Mouse (Mus musculus) limb, embryonic 12.5 days (tissue): ENCODE data around the gene Slc35e2. TPM values are rescaled to one million over a fixed set of nuclear protein-coding genes. Genes with fewer than 3 reads are reported as not detected.
"Not testable (repeated sequence)": the region's sequence is repeated elsewhere in the genome, so short reads cannot be mapped to it uniquely, and the experiment has no call there.

Experiments
- ATAC-seq: fragments of 200-750 bp; cut with Nextera tagmentation; 2 replicates; pipeline ENCODE4 v1.8.0; 2017; ENCODE audit warnings: low read depth, moderate TSS enrichment; ENCODE audit not compliant: insufficient number of reproducible peaks, insufficient read depth, low FRiP score, low TSS enrichment
- H3K27ac ChIP-seq: fragments of 300-500 bp; sonication (generic); 2 replicates; pipeline ENCODE4 v1.5.1; 2016; ENCODE audit warnings: mild to moderate bottlenecking, moderate library complexity
- H3K27me3 ChIP-seq: fragments of 300-500 bp; sonication (generic); 2 replicates; pipeline ENCODE4 v1.6.1; 2016; ENCODE audit warnings: mild to moderate bottlenecking, moderate library complexity
- H3K36me3 ChIP-seq: fragments of 300-500 bp; sonication (generic); 2 replicates; pipeline ENCODE4 v1.6.1; 2016; ENCODE audit warnings: mild to moderate bottlenecking, moderate library complexity
- H3K4me1 ChIP-seq: fragments of 300-500 bp; sonication (generic); replicated peaks from 2 replicates; pipeline ENCODE4 v1.6.1; 2016
- H3K4me2 ChIP-seq: fragments of 300-500 bp; sonication (generic); 2 replicates; pipeline ENCODE4 v1.6.1; 2016; ENCODE audit warnings: mild to moderate bottlenecking, moderate library complexity
- H3K4me3 ChIP-seq: fragments of 300-500 bp; sonication (generic); replicated peaks from 2 replicates; pipeline ENCODE4 v1.5.1; 2016; ENCODE audit warnings: mild to moderate bottlenecking
- H3K9ac ChIP-seq: fragments of 300-500 bp; sonication (generic); replicated peaks from 2 replicates; pipeline ENCODE4 v1.6.1; 2016; ENCODE audit warnings: mild to moderate bottlenecking, moderate library complexity
- H3K9me3 ChIP-seq: fragments of 300-500 bp; sonication (generic); 2 replicates; pipeline ENCODE4 v1.6.1; 2016; ENCODE audit warnings: mild to moderate bottlenecking, moderate library complexity
- WGBS: fragments of 180-500 bp; shearing (Covaris S2); methylation state at CpG from one replicate; pipeline ENCODE4 v1.1.7; 2016; 5-methylcytosine and 5-hydroxymethylcytosine counted together
- polyA plus RNA-seq: library from polyadenylated mRNA; unstranded; fragments of >200 nt; fragmentation: Nextera tagmentation; extraction: Ambion mirVana; gene quantifications from 2 replicates; pipeline ENCODE4 v1.2.1, GENCODE M21; 2016

Gene Slc35e2
- polyA plus RNA-seq, 1 experiment from 2014 or later: 10.9 TPM

DNA sequence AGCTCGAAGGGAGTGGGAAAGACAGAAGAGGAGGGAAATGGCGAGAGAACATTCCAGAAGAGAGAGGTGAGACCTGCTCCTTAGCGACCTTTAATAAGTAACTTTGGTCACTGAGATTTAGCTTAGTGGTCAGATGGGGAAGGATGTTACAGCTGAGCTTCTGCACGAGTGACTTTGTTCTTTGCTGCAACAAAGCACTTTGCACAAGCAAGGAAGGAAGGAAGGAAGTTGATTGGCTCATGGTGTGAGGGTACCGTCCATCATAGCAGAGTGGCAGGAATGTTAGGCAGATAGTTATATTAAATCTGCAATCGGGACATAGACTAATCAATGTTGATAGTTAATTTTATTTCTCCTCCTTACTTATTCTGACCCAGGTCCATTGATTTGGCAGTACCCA is 29.1 kb downstream of the Slc35e2 start:
- Histone ChIP-seq H3K9me3 (no peaks in the 10 kb centered on the region), H3K36me3 (peaks cover 81% of the 10 kb centered on the region), H3K27me3 (no peaks in the 10 kb centered on the region), H3K27ac (no peak overlapping the region), H3K9ac (no peak overlapping the region), H3K4me3 (no peak overlapping the region), H3K4me2 (no peak overlapping the region), H3K4me1 (0 out of 2 replicates have a peak, but pooled peaks cover 4% of the 10 kb centered on the region)
- ATAC-seq: no peak
- WGBS: 92% methylated on average over 6 of the region's 6 CpGs

- H3K9me3 ChIP-seq: no peaks in the 10 kb centered on the region
- peaks cover 95% of the 10 kb centered on the region for H3K36me3 ChIP-seq
- H3K4me3 ChIP-seq: no peak overlapping the region
- no peak for ATAC-seq
- no peak overlapping the region for H3K4me2 ChIP-seq
- no peak overlapping the region for H3K9ac ChIP-seq
- no peaks in the 10 kb centered on the region for H3K4me1 ChIP-seq
- H3K27me3 ChIP-seq: no peaks in the 10 kb centered on the region
- no peak overlapping the region for H3K27ac ChIP-seq
These were observed 34.7 kb downstream of the Slc35e2 start for GRCm38 (mm10) chr4:155635766-155636499.

DNA sequence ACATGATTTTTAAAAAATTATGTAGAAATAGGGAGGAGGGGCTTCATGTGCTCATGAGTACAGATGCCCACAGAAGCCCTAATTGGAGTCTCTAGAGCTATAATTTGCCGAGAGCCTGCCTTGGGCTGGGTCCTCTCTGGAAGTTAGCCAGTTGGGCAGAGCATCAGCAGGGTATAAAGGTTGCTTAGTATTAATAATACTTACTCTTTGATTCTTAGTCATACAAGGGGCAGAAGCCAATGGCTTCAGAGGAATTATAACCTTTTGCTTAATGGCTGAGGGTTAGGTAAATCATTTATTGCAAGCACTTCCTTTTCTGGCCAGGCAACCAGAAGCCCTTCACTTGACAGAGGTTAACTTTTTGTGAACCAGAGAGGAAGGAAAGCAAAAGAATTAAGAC is 42.3 kb downstream of the Slc35e2 start:
- Histone ChIP-seq H3K4me3 (no peak overlapping the region), H3K27me3 (no peaks in the 10 kb centered on the region), H3K9me3 (no peaks in the 10 kb centered on the region), H3K9ac (no peak overlapping the region), H3K27ac (no peak overlapping the region), H3K4me1 (no peaks in the 10 kb centered on the region), H3K4me2 (no peak overlapping the region), H3K36me3 (peaks cover 92% of the 10 kb centered on the region)
- ATAC-seq: no peak
- WGBS: 97% methylated on average over 1 of the region's 1 CpGs

- WGBS: 92% methylated on average over 2 of the region's 2 CpGs
- H3K4me3 ChIP-seq, H3K27ac ChIP-seq, H3K4me1 ChIP-seq, ATAC-seq, H3K9me3 ChIP-seq, H3K9ac ChIP-seq, H3K4me2 ChIP-seq, H3K27me3 ChIP-seq: not testable (repeated sequence)
- peaks cover 94% of the 10 kb centered on the region for H3K36me3 ChIP-seq
These were observed 44.1 kb downstream of the Slc35e2 start, which contains the start of gene Gm10563 for GRCm38 (mm10) chr4:155645308-155645707. Gm10563 (minus strand) TSS chr4:155645408.

DNA sequence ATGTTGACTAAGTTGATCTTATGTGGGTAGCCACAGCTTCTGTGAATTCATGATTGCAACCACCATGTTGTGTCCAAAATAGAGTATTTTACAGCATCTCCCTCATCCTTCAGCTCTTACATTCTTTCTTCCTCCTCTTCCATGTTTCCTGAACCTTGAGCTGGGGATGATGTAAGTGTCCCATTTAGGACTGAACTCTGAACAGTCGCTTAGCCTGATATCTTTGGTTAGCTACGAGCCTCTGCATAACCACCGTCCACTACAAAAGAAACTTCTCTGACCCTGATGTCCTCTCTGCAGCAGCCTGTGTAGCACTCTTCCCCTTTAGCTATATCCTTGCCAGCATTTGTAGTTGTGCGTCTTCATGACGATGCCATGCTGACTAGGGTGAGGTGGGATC is 44.5 kb downstream of the Slc35e2 start:
- no peaks in the 10 kb centered on the region for H3K9me3 ChIP-seq
- no peak overlapping the region for H3K4me3 ChIP-seq
- peaks cover 2% of the 10 kb centered on the region for H3K27me3 ChIP-seq
- peaks cover 94% of the 10 kb centered on the region for H3K36me3 ChIP-seq
- no peak overlapping the region for H3K9ac ChIP-seq
- WGBS: 93% methylated on average over 5 of the region's 5 CpGs
- no peaks in the 10 kb centered on the region for H3K4me1 ChIP-seq
- no peak overlapping the region for H3K27ac ChIP-seq
- H3K4me2 ChIP-seq: no peak overlapping the region
- no peak for ATAC-seq

DNA sequence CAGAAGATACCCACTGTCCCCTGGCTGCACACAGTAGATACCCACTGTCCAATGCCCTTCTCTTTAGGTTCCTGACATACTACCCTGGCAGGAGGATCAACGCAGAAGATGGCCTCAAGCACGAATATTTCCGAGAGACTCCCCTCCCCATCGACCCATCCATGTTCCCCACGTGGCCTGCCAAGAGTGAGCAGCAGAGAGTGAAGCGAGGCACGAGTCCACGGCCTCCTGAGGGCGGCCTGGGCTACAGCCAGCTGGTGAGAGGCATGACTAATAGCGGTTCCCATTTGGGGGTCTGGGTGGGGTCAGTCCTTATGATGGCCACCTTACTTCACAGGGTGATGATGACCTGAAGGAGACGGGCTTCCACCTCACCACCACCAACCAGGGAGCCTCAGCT is 48.1 kb downstream of the Slc35e2 start:
- peaks cover 39% of the 10 kb centered on the region for H3K27me3 ChIP-seq

GRCm38 (mm10) chr4:155651553-155652269 is 50.5 kb downstream of the Slc35e2 start:
- no peak for ATAC-seq
- H3K9me3 ChIP-seq: no peaks in the 10 kb centered on the region
- no peak overlapping the region for H3K27ac ChIP-seq
- H3K4me2 ChIP-seq: peak overlapping the region; percentile 93; the same call in 1 of the 2 replicates
- H3K9ac ChIP-seq: no peak overlapping the region; the same call in 1 of the 2 replicates
- H3K36me3 ChIP-seq: peaks cover 60% of the 10 kb centered on the region
- 64% methylated on average over 15 of the region's 15 CpGs for WGBS
- H3K4me3 ChIP-seq: 0 out of 2 replicates have a peak overlapping the region, but pooled peaks have one; percentile 50
- peaks cover 36% of the 10 kb centered on the region for H3K4me1 ChIP-seq
- peaks cover 62% of the 10 kb centered on the region for H3K27me3 ChIP-seq

More for the DNA sequence above, 48.1 kb downstream of the Slc35e2 start:
- no peak overlapping the region for H3K9ac ChIP-seq
- H3K4me3 ChIP-seq: no peak overlapping the region
- 92% methylated on average over 11 of the region's 11 CpGs for WGBS
- H3K36me3 ChIP-seq: peaks cover 71% of the 10 kb centered on the region
- H3K4me1 ChIP-seq: peaks cover 24% of the 10 kb centered on the region
- no peaks in the 10 kb centered on the region for H3K9me3 ChIP-seq
- H3K4me2 ChIP-seq: no peak overlapping the region
- H3K27ac ChIP-seq: no peak overlapping the region
- no peak for ATAC-seq

GRCm38 (mm10) chr4:155652283-155653085 is 51.3 kb downstream of the Slc35e2 start:
- H3K4me3 ChIP-seq: peak overlapping the region; percentile 50
- H3K36me3 ChIP-seq: peaks cover 61% of the 10 kb centered on the region
- no peaks in the 10 kb centered on the region for H3K9me3 ChIP-seq
- H3K4me1 ChIP-seq: peaks cover 36% of the 10 kb centered on the region
- 16% methylated on average over 36 of the region's 36 CpGs for WGBS
- H3K4me2 ChIP-seq: peak overlapping the region; percentile 93
- no peak overlapping the region for H3K27ac ChIP-seq
- ATAC-seq: 0 out of 2 replicates have a peak, but pooled peaks have one; percentile 1
- H3K9ac ChIP-seq: peak overlapping the region; percentile 72
- peaks cover 68% of the 10 kb centered on the region for H3K27me3 ChIP-seq

DNA sequence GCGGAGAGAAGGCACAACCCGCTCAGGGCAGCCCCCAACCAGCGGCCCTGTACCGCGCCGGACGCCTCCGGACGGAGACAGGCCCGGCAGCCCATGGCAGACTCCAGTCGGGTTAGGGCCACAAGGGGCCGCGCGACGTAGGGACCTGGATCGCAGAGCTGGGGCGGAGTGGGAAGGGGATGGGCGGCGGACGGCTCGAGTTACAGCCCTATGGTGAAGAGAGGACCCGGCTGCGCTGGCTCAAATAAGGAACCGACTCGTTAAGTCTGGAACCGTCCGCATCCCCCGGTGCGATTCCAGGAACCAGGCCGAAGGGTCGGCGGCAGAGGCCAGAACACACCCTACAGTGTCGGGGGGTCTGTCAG is 51.9 kb downstream of the Slc35e2 start, which contains the start of gene Mmp23:
Gene Mmp23, minus strand, starts transcription at position 299 of the 365 bp plus-strand sequence.
- 0 out of 2 replicates have a peak, but pooled peaks have one; percentile 39 for ATAC-seq
- H3K4me3 ChIP-seq: peak within 1 kb of the TSS; percentile 50
- H3K27ac ChIP-seq: no peak within 1 kb of the TSS
- H3K27me3 ChIP-seq: peaks cover 68% of the 10 kb centered on the region
- no peaks in the 10 kb centered on the region for H3K9me3 ChIP-seq
- peak within 1 kb of the TSS; percentile 93 for H3K4me2 ChIP-seq
- H3K36me3 ChIP-seq: peaks cover 61% of the 10 kb centered on the region
- WGBS: under 1% methylated on average over 33 of the region's 33 CpGs
- H3K9ac ChIP-seq: peak within 1 kb of the TSS; percentile 72
- H3K4me1 ChIP-seq: peaks cover 36% of the 10 kb centered on the region

GRCm38 (mm10) chr4:155653451-155654182 is 52.4 kb downstream of the Slc35e2 start:
- Histone ChIP-seq H3K4me2 (peak overlapping the region; percentile 93), H3K9ac (peak overlapping the region; percentile 72), H3K36me3 (peaks cover 60% of the 10 kb centered on the region), H3K27me3 (peaks cover 68% of the 10 kb centered on the region), H3K4me1 (peaks cover 36% of the 10 kb centered on the region), H3K27ac (no peak overlapping the region), H3K9me3 (no peaks in the 10 kb centered on the region), H3K4me3 (peak overlapping the region; percentile 50)
- WGBS: 1% methylated on average over 31 of the region's 31 CpGs
- 0 out of 2 replicates have a peak, but pooled peaks have one; percentile 10 for ATAC-seq
